Mouse (Mus musculus) hindlimb bud, embryonic 11.5 days (tissue): ENCODE data around the gene Mtor.

Experiments used
- DNase-seq: peaks from one replicate; pipeline ENCODE4 v3.0.0-alpha.2; 2012; ENCODE audit warnings: low read depth, low spot score; ENCODE audit errors: extremely low spot score

Gene Mtor

GRCm38 (mm10) chr4:148448179-148448852, at the start of gene Mtor:
Gene Mtor (plus strand): TSS chr4:148448611.
- peak; percentile 97 for DNase-seq

- DNase-seq, result no peak
These were observed 48.8 kb upstream of the Mtor start for GRCm38 (mm10) chr4:148399437-148400094.

GRCm38 (mm10) chr4:148403402-148403801, 45.0 kb upstream of the Mtor start:
- DNase-seq, result no peak

GRCm38 (mm10) chr4:148404748-148405147, 43.7 kb upstream of the Mtor start:
- DNase-seq, result no peak

GRCm38 (mm10) chr4:148405255-148405788, 43.1 kb upstream of the Mtor start:
- DNase-seq, result no peak

- no peak for DNase-seq
These were observed 40.0 kb upstream of the Mtor start for GRCm38 (mm10) chr4:148408256-148408975.

GRCm38 (mm10) chr4:148415575-148415974, 32.8 kb upstream of the Mtor start:
- DNase-seq, result no peak

GRCm38 (mm10) chr4:148417074-148417526, 31.3 kb upstream of the Mtor start:
- no peak for DNase-seq

GRCm38 (mm10) chr4:148417559-148417958, 30.9 kb upstream of the Mtor start:
- no peak for DNase-seq

- no peak for DNase-seq
These were observed 21.2 kb upstream of the Mtor start for GRCm38 (mm10) chr4:148426950-148427850.

- no peak for DNase-seq
These were observed 19.9 kb upstream of the Mtor start for GRCm38 (mm10) chr4:148428544-148428943.

GRCm38 (mm10) chr4:148429121-148429520, 19.3 kb upstream of the Mtor start:
- no peak for DNase-seq

- DNase-seq, result no peak
These were observed 18.7 kb upstream of the Mtor start for GRCm38 (mm10) chr4:148429686-148430085.

- no peak for DNase-seq
These were observed 17.4 kb upstream of the Mtor start for GRCm38 (mm10) chr4:148430880-148431519.

- no peak for DNase-seq
These were observed 15.9 kb upstream of the Mtor start for GRCm38 (mm10) chr4:148432488-148432887.

GRCm38 (mm10) chr4:148433336-148433735, 15.1 kb upstream of the Mtor start:
- no peak for DNase-seq

- no peak for DNase-seq
These were observed 14.6 kb upstream of the Mtor start for GRCm38 (mm10) chr4:148433813-148434212.

- no peak for DNase-seq
These were observed 13.9 kb upstream of the Mtor start for GRCm38 (mm10) chr4:148434554-148434953.

- no peak for DNase-seq
These were observed 13.3 kb upstream of the Mtor start for GRCm38 (mm10) chr4:148435106-148435505.

- DNase-seq, result no peak
These were observed 12.6 kb upstream of the Mtor start for GRCm38 (mm10) chr4:148435657-148436330.
